Mouse (Mus musculus) cerebellum, adult 2 months (tissue): ENCODE results near the gene Icmt.

Experiments used
- CTCF ChIP-seq: fragments of 200-500 bp; IDR thresholded peaks from 2 replicates; pipeline ENCODE4 v1.5.1; 2011; ENCODE audit warnings: low read depth, mild to moderate bottlenecking, control low read depth, low read length, moderate library complexity, borderline replicate concordance; ENCODE audit not compliant: insufficient read depth
- POLR2A ChIP-seq: fragments of 200-500 bp; IDR thresholded peaks from 2 replicates; pipeline ENCODE4 v1.6.1; 2011; ENCODE audit warnings: low read length, control low read depth, borderline replicate concordance; ENCODE audit not compliant: insufficient read depth

- no peak for TF ChIP-seq CTCF
- TF ChIP-seq POLR2A: no peak
Measured at GRCm38 (mm10) chr4:152339293-152339790, 42.3 kb downstream of the Icmt start.
